Mouse (Mus musculus): ENCODE measurements at regions not wholly inside any gene's neighbourhood (a gene's known extent, or its start where the extent isn't known, plus 50 kb on each side); places are given as distances from the start of the nearest gene placed in this dataset.

DNA sequence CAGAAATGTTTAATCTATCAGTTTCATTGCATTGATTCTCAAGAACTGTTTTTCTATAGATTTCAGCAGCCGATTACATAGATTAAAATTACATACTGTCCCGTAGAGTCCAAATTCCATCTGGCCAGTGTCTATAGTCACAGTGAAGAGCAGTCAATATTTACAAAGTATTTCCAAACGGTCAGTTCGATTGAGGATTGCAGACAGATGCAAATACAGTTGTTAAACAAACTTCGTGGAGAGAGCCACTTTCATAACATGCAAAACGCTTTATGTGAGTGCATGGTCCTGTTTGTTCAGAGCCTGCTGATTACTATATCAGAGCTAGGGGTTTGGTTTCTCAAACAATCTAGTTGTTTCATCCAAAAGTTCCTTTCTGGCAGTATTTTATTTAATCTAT lies 301.0 kb upstream of the Diaph2 start:
- TF ChIP-seq CTCF (IDR thresholded peaks at IDR 0.05), result no peak
- TF ChIP-seq EP300 (IDR thresholded peaks at IDR 0.05), result no peak

Measured in lung, postnatal 0 days (tissue).